Mouse (Mus musculus): ENCODE results near the gene Chchd5.

The Chchd5 gene

DNA sequence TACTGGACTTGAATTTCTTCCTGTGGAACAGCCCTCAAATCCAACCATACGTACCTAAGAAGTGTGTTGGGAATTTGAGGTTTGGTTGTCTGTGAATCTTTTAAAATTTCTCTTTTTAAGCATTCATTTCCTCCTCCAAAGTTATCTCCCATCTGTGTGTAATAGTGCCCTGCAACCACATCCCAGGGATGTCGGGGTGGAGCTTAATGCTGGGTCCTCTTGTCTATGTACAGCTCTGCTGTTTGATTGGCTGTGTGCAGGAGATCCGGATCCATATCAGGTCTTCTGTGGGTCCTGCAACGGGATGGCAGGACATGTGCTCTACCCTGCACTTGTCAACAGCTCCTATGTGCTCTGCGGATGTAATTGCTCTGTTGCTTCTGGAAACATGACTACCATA is 35.3 kb downstream of the Chchd5 start:
- no peak for DNase-seq

DNA sequence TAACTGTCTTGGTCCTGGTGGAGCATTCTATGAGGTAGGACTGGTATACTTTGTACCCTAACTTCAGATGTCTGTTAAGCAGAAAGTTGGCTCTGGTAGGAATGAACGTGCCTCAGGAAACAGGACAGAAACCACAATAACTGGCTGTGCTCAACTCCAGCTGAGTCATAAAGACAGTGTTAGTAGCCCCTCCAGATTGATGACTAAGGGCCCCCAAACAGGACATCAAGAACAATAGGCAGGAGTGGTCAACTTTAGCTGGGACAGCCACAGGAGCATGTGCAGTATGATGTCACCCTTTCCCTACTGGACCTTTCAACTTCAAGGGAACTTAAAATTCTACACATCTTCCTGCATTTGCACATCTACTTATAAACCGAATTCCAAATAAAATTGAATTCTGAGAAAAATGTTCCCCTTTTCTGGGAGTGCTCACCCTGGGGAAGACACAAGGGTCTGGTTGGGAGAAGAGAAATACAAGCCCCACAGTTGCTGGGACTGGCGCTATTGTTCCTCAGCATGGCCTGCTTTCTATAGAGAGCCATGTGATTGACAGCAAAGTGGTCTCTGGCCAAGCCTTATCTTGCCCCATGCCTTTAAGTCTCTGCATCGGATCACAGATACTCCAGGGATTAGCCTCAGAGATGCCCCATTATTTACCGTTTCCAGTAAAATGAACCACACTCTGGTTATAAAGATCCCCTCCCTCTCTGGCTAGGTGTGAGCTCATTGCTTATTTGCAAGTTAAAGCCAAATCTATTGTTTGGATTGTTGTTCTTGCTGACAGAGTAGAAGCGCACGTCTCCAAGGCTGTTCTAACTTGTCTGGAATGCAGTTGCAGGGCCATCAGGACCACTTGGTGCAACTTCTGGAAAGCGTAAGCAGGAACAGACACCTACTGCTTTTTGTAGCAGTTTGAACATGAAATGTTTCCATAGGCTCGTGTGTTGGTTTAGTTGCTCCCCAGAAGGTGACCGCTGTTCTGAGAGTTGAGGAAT is 37.3 kb downstream of the Chchd5 start:
- no peak for DNase-seq

DNA sequence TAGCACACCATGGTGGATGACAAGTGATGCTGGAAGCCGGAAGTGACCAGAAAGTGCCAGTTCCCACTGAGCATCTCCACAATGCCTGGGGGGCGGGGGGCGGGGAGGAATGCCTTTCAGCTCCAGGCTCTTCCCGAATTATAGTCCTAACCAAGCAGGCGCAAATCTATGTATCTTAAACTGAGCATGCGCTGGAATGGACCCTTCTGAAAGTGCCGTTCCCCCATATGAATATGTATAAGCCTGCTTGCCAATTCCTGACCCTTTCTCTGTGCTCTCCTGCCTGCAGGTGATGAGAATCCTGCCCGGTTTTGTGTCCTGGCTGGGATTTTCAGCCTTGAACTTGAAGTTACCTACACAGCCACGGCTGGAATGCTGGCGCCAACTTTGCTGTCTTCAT is 43.9 kb downstream of the Chchd5 start:
- DNase-seq: no peak

DNA sequence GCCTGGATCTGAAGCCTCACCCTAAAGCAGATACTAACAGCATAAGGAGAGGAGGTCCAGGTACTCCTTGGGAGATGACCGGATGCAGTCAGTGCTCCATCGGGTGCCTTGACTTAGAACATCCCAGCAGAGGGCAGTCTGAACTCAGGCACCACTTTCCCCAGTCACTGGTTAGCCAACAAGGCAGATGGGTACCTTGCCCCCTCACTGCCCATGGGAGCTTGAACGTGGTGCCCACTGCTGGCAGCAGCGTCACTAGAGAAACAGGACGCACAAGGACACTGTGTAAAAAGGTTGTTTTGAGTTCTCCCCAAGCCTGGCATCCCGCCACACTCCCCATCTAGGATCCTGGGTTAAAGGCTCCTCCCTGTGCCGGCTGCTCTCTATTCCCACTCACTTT is 45.0 kb downstream of the Chchd5 start:
- peak; percentile 45 for DNase-seq

DNA sequence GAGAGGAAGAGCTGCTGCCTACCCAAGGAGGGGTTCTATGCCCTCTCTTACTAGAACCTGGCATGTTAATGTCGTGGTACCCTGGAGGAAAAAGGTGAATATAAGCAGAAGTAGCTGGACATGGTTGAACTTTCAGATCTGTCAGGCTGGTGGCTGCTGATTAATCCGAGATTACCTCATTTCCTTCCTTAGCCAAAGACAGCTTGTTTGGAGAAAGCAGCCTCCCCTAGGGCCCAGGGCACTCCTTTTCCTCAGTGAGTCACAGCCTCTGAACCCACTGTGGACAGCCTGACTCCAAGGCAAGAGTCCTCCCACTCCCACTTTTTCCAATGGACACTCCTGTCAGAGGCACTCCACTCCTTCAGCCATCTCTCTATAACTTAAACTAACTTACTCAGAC is 46.1 kb downstream of the Chchd5 start:
- DNase-seq: no peak

DNA sequence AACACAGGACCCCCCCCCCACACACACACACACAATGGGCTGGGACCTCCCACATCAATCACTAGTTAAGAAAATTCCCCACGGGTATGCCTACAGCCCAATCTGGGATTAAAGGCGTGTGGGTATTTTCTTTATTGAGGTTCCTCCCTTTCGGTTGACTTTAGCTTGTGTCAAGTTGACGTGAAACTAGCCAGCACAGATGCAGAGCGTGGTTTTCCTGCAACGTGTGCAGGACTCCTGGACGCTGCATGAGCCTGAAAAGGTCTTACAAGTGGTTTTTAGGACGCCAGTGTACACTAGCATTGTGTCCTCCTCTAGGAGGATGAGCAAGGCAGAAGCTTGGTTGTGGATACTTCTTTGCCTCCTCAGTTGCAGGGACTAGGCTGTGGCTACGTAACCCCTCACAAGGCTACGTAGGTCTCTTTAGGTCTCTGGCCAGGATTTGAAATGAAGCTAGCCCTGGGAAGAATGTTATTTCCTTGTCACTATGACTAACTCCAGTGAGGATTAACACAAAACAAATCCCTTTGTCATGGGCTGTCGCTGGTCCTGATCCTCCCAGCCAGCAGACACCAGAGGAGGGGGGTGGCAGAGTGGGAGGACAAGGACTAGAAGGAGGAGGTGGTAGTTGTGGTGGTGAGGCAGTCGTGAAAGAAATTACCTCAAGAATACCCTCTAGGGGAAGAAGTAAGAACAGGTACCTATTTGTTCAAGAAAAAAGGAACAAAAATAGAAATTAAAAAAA is 47.3 kb downstream of the Chchd5 start:
- DNase-seq: no peak

DNA sequence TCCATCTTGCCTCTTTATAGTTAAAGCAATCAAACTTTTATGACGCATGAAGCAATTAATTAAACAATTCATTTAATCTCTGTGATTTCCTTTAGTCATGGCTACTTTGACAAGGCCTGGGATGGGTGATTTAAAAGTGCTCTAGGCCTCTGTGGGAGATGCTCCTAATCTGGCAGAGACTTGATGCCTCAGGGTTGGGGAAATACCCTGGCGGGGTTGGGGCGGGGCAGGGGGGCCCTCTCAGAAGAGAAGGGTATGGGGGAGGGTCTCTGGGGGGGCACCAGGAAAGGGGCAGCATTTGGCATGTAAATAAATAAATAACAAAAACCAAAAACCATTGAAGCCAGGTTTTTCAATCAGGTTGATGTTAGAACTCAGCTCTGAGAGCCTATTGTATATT is 48.2 kb downstream of the Chchd5 start:
- no peak for DNase-seq

DNA sequence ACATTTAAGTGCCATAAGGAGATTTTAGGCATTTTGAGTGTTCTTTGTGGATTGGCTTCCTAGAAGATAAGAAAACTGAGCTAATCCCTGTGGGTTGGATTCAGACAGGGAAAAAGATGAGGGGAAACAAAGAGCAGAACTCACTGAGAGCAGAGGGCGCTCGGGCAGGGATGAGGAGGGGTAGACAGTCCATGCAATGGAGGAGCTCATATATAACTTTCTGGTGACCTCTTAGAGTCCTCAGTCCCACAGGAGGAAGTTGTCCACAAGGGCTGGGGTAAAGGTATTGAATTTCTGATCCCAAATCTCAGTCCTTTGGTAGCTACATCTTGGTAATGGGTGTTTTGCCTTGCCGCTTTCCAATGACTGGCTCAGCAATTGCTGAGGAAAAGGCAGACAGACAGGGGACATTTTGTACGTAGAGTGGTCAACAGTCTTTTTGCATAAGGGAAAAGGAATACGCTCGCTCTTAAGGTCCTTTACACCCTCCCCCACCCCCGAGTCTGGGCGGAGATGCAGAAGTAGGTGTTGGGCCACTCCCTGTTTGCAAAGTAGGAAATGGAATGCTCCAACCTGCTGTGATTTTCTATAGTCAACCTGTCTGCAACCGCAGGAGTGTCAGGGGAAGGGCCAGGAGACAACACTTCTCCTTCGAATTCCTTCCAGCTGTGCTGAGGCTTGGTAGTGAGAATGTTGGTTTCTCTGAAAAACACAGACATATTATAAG is 48.8 kb downstream of the Chchd5 start:
- DNase-seq: no peak

DNA sequence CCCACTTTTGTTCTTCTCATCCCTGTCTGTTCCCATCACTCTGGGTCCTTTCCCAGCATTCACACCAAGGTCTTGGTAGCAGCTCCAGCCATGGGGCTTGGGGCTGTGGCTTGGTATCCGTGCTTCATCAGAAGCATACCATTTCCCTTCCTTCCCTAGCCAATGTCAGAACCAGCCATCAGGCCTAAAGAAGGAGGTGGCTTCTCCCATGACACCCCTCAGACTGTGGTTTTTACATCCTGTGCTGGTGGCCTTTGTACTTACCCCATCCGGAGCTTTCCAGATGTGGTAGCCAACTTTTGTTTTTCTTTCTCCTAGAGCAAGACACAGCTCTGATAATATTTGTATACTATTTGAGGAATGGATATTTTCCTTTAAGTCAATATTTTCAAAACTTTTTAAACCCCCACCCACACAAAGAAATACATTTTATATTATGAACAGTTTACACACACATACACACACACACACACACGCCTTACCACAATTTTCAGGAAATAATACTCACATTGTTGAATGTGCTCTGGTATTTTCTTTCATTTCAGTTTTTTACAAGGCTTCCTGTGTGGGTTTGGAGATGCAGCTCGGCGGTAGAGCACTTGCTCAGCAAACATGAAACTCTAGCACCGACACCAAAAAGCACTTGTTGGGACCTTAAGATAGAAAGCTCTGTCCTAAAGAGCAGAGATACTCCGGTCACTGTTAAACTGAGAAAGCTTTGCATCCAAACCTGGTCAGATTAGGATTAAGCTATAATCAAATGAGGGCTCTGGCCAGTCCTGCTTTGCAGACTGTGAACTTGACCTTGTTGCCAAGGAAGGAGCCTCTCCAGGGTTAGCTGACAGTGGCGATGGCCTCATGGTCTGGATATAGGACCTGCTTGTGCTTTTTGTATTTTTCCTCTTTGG is 50.7 kb downstream of the Chchd5 start:
- no peak for DNase-seq

DNA sequence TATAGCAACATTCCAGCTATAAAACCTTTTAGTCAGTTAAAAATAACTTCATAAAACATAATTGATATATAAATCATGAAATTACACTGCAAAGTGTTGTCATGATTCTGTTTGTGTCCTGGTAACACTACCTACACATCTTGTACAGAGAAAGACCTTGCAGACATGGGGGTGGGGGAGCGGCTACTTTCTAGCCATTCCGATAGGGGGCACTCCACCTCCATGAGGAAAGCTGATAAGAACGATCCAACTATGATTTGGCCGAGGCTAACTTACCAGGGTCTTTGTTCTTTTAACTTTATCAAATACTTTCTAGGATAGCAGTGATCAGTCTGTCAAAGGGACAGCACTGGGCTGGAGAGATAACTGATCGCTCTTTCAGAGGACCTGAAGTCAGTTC is 52.0 kb downstream of the Chchd5 start:
- no peak for DNase-seq

DNA sequence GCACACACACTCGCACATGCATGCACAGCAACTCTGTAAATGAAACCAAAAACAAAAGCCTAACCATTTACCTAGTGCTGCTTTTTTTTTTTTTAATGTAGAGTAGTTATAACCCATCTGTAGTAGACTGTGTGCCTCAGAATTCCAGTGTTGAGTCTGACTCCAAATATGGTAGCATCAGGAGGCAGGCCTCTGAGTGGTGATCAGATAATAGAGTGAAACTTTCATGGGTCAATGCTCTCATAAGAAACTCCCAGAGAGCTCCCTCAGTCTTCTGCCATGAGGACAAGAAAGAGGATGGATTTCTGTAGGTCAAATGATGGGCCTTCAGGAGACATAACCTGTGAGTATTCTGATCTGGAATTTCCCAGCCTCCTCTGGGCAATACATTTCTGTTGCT is 52.9 kb downstream of the Chchd5 start:
- DNase-seq: no peak

DNA sequence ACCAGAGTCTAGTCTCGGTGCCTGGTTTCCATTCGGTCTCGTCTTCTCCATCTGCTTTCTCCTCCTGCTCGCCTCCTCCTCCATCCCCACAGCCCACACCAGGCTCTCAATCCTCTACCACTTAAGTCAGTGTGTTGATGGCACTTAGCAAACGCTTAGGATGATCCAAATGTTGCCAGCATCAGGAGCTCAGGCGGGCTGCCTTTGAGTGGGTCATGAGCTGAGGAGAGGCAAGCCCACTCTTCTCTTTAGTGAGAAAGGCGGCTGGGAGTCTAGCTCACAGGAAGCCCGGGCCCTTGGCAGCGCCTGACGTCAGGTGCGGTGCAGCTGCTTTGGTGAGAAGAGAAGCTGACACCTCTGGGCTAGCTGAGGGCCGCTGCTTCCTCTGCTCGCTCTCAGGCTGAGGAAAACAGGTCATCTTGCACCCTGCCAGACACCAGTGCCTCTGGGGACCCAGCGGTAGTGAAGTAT is 54.1 kb downstream of the Chchd5 start:
- no peak for DNase-seq

Measured in cerebellum, adult 11-12 months (tissue).